Mouse (Mus musculus) layer of hippocampus, postnatal 36 days (tissue): ENCODE data around the gene Msh3. TPM values are rescaled to one million over a fixed set of nuclear protein-coding genes. Genes with fewer than 3 reads are reported as not detected.
"Not testable (repeated sequence)": the region's sequence is repeated elsewhere in the genome, so short reads cannot be mapped to it uniquely, and the experiment has no call there.

Experiments used
- DNase-seq, 2 experiments: peaks; one replicate each; pipeline ENCODE4 v3.0.0; 2022
- total RNA-seq, 2 experiments: library from RNA; stranded (reverse); gene quantifications; 2 replicates each; pipeline ENCODE4 v1.2.3; 2021

Gene Msh3
- total RNA-seq, 2 experiments from 2014 or later: 21.8 to 25.7 TPM

DNA sequence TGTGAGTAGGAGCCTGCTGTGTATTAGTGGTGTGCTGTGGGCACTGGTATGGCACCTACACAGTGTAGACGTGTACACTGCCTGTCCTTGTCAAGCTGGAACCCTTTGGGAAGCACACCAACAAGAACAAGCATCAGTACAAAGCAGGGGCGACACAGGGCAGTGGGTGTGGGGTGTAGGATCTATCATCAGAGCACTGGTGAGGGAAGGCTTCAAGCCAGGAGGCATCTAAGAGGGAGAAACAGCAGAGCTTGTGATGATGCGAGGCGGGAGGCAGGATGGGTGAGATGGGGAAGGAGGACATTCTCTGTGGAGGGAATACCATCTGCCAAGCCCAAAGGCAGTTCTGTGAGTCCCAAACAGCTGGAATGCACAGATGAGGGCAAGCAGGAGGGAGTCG is 107.8 kb downstream of the Msh3 start:
- no peak for DNase-seq

DNA sequence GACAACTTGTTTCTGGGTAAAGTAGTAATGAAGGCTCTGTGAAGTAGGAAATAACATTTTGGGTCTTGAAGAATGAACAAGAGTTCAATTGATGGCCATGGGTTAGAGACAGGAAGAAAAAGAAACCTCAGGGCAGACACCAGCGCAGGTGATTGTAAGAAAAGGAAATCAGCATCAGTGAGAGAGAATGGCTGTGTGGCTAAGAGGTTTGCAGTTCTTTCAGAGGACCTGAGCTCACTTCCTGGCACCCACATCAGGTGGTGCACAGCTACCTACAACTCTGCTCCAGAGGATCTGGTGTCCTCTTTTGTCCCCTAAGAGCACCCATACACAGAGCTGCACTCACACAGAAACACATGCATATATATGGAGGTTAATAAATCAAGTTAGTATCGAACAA is 110.1 kb downstream of the Msh3 start:
- DNase-seq: no peak

DNA sequence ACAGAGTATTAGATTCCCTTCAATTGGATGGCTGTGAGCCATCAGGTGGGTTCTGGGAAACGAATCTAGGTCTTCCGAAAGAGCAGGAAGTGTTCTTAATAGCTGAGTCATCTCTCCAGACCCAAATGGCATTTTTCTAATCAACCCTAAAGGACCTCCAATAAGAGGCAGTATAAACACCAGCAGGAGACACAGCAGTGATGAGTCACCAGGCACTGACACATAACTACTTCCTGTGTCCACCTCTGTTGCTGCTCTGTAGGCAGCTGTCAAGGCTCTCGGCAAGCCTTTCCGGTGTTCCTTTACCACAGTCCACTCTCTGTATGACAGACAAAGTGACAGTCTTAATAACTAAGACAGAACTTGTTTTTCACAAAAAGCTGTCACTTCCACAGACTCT is 113.4 kb downstream of the Msh3 start:
- no peak for DNase-seq

DNA sequence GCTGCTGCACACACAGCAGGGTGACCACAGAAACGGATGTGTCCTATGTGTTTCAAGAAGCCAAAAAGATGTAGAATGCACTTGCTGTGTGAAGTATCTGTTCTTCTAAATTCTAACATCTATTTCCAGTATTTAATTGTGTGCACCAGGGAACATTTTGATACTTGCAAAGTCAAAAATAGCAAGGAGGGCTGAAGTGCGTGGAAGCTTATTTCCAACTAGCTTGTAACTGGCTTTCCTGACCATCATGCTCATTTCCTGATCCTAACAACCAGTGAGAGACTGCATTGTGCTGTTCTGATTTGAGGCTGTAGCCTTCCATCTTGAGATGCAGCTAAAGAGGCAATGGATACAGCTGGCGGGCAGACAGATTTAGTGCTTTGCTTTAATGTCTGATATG is 116.9 kb downstream of the Msh3 start:
- no peak for DNase-seq

DNA sequence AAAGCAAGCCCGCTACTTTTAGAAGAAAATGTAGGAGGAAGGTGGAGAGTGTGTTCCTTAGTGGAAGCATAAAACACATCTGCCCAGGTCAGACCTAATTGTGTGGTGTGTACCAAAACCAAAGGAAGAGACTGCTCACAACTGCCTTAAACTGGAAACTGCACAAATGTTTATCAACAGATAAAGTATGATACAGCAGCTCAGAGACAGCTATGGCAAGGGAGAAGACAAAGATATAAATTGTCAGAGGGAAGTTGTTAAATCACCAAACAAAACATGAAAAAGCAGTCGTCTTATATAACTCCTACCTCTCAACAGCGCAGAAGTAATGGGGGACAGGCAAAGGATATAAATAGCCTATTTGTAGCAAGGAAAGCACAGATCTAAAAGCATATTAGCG is 117.8 kb downstream of the Msh3 start:
- no peak for DNase-seq

- DNase-seq: no peak
Measured at GRCm38 (mm10) chr13:92232076-92232938, 122.5 kb downstream of the Msh3 start.

DNA sequence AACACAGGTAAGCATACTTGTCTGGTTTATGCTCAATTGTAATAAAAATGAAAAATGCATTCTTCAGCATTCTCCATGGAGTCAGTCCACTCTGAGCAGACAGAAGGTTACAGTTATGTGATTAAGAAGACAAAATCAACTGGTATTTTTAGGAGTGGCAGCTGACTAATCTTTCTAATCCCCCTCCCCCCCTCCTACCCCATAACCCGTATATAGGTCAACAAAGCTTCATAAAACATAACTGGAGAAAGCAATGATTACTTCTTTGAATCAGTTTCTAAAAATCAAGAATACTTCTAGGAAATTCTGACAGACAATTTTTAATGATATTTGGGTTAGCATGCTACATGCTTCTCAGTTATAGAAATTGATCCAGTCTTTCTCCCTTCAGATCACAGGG is 126.8 kb downstream of the Msh3 start:
- DNase-seq: no peak

DNA sequence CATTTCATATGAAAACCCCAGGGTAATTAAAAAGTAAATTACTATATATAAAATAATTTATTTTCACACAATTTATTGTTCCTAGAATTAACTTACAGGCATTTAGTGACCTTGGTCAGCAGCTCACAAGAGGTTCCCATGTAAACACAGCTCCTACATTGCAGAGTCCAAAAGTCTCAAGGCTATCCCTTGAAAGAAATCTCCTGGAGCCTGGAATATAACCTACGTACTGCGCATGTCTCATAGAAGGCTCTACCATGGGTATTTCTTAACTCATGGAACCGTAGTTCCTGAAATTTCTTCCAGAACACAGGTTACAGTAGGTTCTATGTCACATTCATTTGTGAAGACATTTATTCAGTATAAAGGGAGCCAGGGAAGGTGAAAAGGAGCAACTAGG is 131.2 kb downstream of the Msh3 start:
- no peak for DNase-seq

- no peak for DNase-seq
Measured at GRCm38 (mm10) chr13:92222763-92223162, 132.0 kb downstream of the Msh3 start.

DNA sequence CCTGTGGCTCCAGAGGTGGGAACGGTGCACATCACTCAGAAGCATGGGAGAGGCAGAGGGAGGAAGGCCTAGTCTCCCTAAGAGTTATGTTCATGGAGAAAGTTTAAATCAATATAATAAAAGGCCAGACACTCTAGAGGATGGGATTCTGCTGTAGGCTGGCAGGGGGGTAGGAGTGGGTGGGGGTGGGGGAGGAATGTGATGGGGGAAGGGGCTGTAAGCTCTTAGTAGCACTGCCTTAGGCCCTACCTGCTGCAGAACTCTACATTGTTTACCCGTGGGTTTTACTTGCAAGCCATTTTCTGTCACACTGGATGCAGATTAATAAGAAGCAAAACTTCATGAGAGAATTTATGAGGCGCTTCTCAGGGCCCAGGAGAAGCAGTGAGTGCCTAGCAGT is 135.0 kb downstream of the Msh3 start:
- DNase-seq: no peak

GRCm38 (mm10) chr13:92217216-92217615 is 137.6 kb downstream of the Msh3 start:
- peak in 1 of 2 experiments; percentile 14 for DNase-seq

DNA sequence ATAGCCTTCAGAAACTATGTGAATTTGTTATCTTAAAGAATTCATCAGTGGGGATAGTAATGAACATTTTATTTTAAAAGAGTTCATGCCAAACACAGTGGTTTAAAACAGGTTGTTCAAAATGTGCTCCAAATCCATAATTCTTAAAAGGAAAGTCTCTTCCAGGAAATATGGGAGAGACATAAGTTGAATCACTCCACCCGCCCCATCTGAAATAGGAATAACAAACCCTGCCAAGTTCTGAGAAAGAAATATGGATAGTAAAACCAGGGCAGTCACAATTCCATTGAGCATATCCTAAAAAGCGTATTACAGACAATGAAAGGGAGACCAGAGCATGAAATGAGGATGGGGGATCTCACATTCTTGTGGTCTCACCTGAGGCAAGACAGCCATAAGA is 157.9 kb downstream of the Msh3 start:
- no peak for DNase-seq

DNA sequence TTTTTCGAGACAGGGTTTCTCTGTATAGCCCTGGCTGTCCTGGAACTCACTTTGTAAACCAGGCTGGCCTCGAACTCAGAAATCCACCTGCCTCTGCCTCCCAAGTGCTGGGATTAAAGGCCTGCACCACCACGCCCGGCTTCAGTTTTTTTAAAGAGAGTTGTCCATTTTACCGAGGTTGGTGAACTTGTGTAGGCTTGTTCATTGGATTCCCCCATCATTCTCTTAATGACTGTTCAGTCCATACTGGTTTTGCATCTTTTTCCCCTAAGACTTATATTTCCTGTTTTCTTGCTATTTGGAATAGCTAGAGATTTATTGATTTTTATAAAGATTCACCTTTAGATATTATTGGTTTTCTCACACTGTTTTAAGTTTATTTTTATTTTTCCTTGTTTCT is 161.0 kb downstream of the Msh3 start:
- DNase-seq: not testable (repeated sequence)

GRCm38 (mm10) chr13:92172686-92173085 is 182.1 kb downstream of the Msh3 start:
- DNase-seq: not testable (repeated sequence)

Other genes with a start within 250 kb of the Msh3 start
- 100 to 1,000 TPM; 116 to 139 TPM for gene Rasgrf2, start 223.3 kb downstream of the Msh3 start, total RNA-seq
- gene Gm20379, start 49.0 kb downstream of the Msh3 start, total RNA-seq: not detected
- gene Dhfr, start 277 bp downstream of the Msh3 start, total RNA-seq: 1 to 10 TPM; 1.6 to 1.7 TPM
- gene Ankrd34b, start 70.9 kb upstream of the Msh3 start, total RNA-seq: 10 to 100 TPM; 12.8 to 14.2 TPM
- 10 to 100 TPM in 1 of 2 experiments, 1 to 10 TPM in 1; 9.3 to 10.6 TPM for gene Fam151b, start 129.0 kb upstream of the Msh3 start, total RNA-seq
- 10 to 100 TPM; 17.4 to 18.7 TPM for gene Zfyve16, start 175.9 kb upstream of the Msh3 start, total RNA-seq
- not detected for gene Spz1, start 221.2 kb upstream of the Msh3 start, total RNA-seq